Mouse (Mus musculus): Measurements from ENCODE around the gene 4930595D18Rik. TPM values are rescaled to one million over a fixed set of nuclear protein-coding genes. Genes with fewer than 3 reads are reported as not detected.

Gene 4930595D18Rik
- total and polyA plus RNA-seq, 3 experiments, result 0.35 TPM; not detected in 2

GRCm38 (mm10) chr12:111165831-111166591 is 18.3 kb downstream of the 4930595D18Rik start, which contains the start of gene Traf3:
Gene Traf3, plus strand, starts transcription at chr12:111166370.
- no peak for TF ChIP-seq E2F4 (IDR thresholded peaks at IDR 0.05; ENCODE audit: borderline replicate concordance, low read depth, low read length)
- no peak for TF ChIP-seq GATA1 (IDR thresholded peaks at IDR 0.05; ENCODE audit: low read depth, low read length)
- TF ChIP-seq TBP (IDR thresholded peaks at IDR 0.05; ENCODE audit: low read depth, low read length), result no peak
- no peak for TF ChIP-seq MYB (IDR thresholded peaks at IDR 0.05; ENCODE audit: low read depth, low read length)
- no peak for TF ChIP-seq POLR2AphosphoS2 (IDR thresholded peaks at IDR 0.05; ENCODE audit: low read length)
- no peak for TF ChIP-seq CHD2 (IDR thresholded peaks at IDR 0.05; ENCODE audit: low read length)
- TF ChIP-seq NRF1 (IDR thresholded peaks at IDR 0.05; ENCODE audit: insufficient read depth, low read depth, low read length, poor library complexity, severe bottlenecking), result peak; percentile 42; the same call in 1 of the 2 replicates
- TF ChIP-seq TCF12 (IDR thresholded peaks at IDR 0.05; ENCODE audit: low read depth, low read length), result no peak
- no peak for TF ChIP-seq HCFC1 (IDR thresholded peaks at IDR 0.05; ENCODE audit: low read depth, low read length)
- peak; percentile 57; the same call in 1 of the 2 replicates for TF ChIP-seq NELFE (IDR thresholded peaks at IDR 0.05; ENCODE audit: low read depth, low read length)
- no peak for TF ChIP-seq MAFK (IDR thresholded peaks at IDR 0.05; ENCODE audit: borderline replicate concordance, low read depth, low read length)
- TF ChIP-seq RCOR1 (IDR thresholded peaks at IDR 0.05; ENCODE audit: low read depth, low read length), result no peak
- no peak for TF ChIP-seq BHLHE40 (IDR thresholded peaks at IDR 0.05; ENCODE audit: borderline replicate concordance, low read depth, low read length)
- no peak for TF ChIP-seq MEF2A (IDR thresholded peaks at IDR 0.05; ENCODE audit: extremely low read depth, insufficient replicate concordance, low read depth, low read length, poor library complexity, severe bottlenecking)
- no peak for TF ChIP-seq RAD21 (IDR thresholded peaks at IDR 0.05; ENCODE audit: low read depth, low read length)
- TF ChIP-seq POLR2A (IDR thresholded peaks at IDR 0.05; ENCODE audit: control insufficient read depth in 1 of 2, insufficient read depth in 1 of 2, low read depth in 1 of 2, low read length in 2 of 2, poor library complexity in 1 of 2), result peak; percentile 15 to 50; a peak in 1 of 4 replicates
- no peak for TF ChIP-seq POLR2AphosphoS5 (IDR thresholded peaks at IDR 0.05; ENCODE audit: borderline replicate concordance, low read depth, low read length)
- TF ChIP-seq MAX (IDR thresholded peaks at IDR 0.05; ENCODE audit: low read length), result no peak
- TF ChIP-seq UBTF (IDR thresholded peaks at IDR 0.05; ENCODE audit: borderline replicate concordance, insufficient read depth, low read depth, low read length), result no peak
- TF ChIP-seq ZMIZ1 (IDR thresholded peaks at IDR 0.05; ENCODE audit: low read depth, low read length), result no peak

More at GRCm38 (mm10) chr12:111165831-111166591, 18.3 kb downstream of the 4930595D18Rik start, which contains the start of gene Traf3:
- Histone ChIP-seq H3K9ac (ENCODE audit: control insufficient read depth, low read depth, low read length, poor library complexity, severe bottlenecking) (peak within 1 kb of the TSS; percentile 92), H3K27me3 (ENCODE audit: control insufficient read depth in 1 of 2, insufficient read depth in 2 of 2, low read length in 2 of 2) (no peaks in the 10 kb centered on the region), H3K4me3 (ENCODE audit: control insufficient read depth in 1 of 2, insufficient read depth in 1 of 2, low read depth in 2 of 2, low read length in 2 of 2) (peak within 1 kb of the TSS; percentile 97 to 98), H3K4me1 (ENCODE audit: control insufficient read depth in 1 of 2, insufficient read depth in 2 of 2, low read length in 2 of 2) (peaks cover 8 to 22% of the 10 kb centered on the region in 2 experiments; a peak in 3 of 4 replicates), H3K27ac (ENCODE audit: control insufficient read depth, low read depth, low read length) (peak within 1 kb of the TSS; percentile 52), H3K9me3 (replicated peaks; ENCODE audit: insufficient read depth, low read length) (no peaks in the 10 kb centered on the region), H3K79me2 (ENCODE audit: control insufficient read depth, insufficient read depth, low read length, poor library complexity) (peaks cover 35% of the 10 kb centered on the region), H3K36me3 (ENCODE audit: control insufficient read depth in 1 of 2, insufficient read depth in 2 of 2, low read length in 2 of 2) (peaks cover 0 to 16% of the 10 kb centered on the region in 2 experiments; a peak in 3 of 4 replicates)
- DNase-seq (ENCODE audit: low read depth, low spot score), result peak; percentile 78

Measured in MEL (cell line).